Mouse (Mus musculus) heart, postnatal 0 days (tissue): ENCODE data around the gene Has1.

ENCODE experiments used
- CTCF ChIP-seq: IDR thresholded peaks from 2 replicates; pipeline ENCODE4 v1.5.1; 2016; ENCODE audit warnings: antibody characterized with exemption, control low read depth, low read depth
- EP300 ChIP-seq: IDR thresholded peaks from 2 replicates; pipeline ENCODE4 v1.6.1; 2016; ENCODE audit warnings: antibody characterized with exemption, low read depth

DNA sequence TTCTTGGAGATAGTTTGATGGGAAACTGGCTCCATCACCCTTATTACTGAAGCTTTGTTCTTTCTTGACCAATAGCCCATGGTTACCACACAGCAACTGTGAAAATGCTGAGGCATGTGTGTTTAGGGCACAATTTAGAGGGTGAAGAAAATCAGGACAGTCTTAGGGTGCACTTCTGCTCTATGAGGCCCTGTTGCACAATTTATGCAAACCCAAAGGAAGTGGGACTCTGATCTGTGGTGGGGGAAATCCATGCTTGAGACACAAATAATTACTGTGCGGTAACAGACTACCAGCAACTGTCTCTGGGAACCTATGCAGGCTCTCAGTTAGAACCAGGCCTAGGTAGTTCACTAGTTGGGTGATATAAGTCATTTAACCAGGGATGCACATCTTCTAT is 45.8 kb upstream of the Has1 start:
- TF ChIP-seq CTCF (no peak), EP300 (no peak)
